Mouse (Mus musculus): ENCODE results near the gene Rars2.

- TF ChIP-seq EP300 (IDR thresholded peaks at IDR 0.05; ENCODE audit: low read depth) = no peak
- TF ChIP-seq CTCF (IDR thresholded peaks at IDR 0.05; ENCODE audit: low read depth) = no peak
Observed at GRCm38 (mm10) chr4:34613571-34614145, 1.1 kb upstream of the Rars2 start.
